Mouse (Mus musculus) neural tube, embryonic 11.5 days (tissue): ENCODE measurements at regions not wholly inside any gene's neighbourhood (a gene's known extent, or its start where the extent isn't known, plus 50 kb on each side); places are given as distances from the start of the nearest gene placed in this dataset.

Experiments used
- ATAC-seq: fragments of 200-750 bp; cut with Nextera tagmentation; 2 replicates; pipeline ENCODE4 v1.8.0; 2017; ENCODE audit warnings: moderate number of reproducible peaks, mild to moderate bottlenecking, moderate TSS enrichment, moderate library complexity; ENCODE audit not compliant: insufficient read depth, low FRiP score, low TSS enrichment
- DNase-seq: peaks from one replicate; pipeline ENCODE4 v3.0.0-alpha.2; 2015; ENCODE audit warnings: low spot score
- H3K27ac ChIP-seq: fragments of 300-500 bp; sonication (generic); 2 replicates; pipeline ENCODE4 v1.5.1; 2014; ENCODE audit warnings: low read depth, mild to moderate bottlenecking, low read length
- H3K27me3 ChIP-seq: fragments of 300-500 bp; sonication (generic); 2 replicates; pipeline ENCODE4 v1.6.1; 2014; ENCODE audit warnings: mild to moderate bottlenecking, low read length, mixed read lengths; ENCODE audit not compliant: control insufficient read depth, insufficient read depth
- H3K36me3 ChIP-seq: fragments of 300-500 bp; sonication (generic); 2 replicates; pipeline ENCODE4 v1.6.1; 2014; ENCODE audit warnings: mild to moderate bottlenecking, low read length, moderate library complexity, mixed read lengths; ENCODE audit not compliant: control insufficient read depth, insufficient read depth
- H3K4me1 ChIP-seq: fragments of 300-500 bp; sonication (generic); 2 replicates; pipeline ENCODE4 v1.6.1; 2014; ENCODE audit warnings: low read length, mixed read lengths; ENCODE audit not compliant: control insufficient read depth, insufficient read depth
- H3K4me2 ChIP-seq: fragments of 300-500 bp; sonication (generic); 2 replicates; pipeline ENCODE4 v1.6.1; 2014; ENCODE audit warnings: low read depth, mild to moderate bottlenecking, moderate library complexity
- H3K4me3 ChIP-seq: fragments of 300-500 bp; sonication (generic); 2 replicates; pipeline ENCODE4 v1.5.1; 2014; ENCODE audit warnings: low read depth, low read length
- H3K9ac ChIP-seq: fragments of 300-500 bp; sonication (generic); 2 replicates; pipeline ENCODE4 v1.6.1; 2014; ENCODE audit warnings: mild to moderate bottlenecking, low read length
- H3K9me3 ChIP-seq: fragments of 300-500 bp; sonication (generic); 2 replicates; pipeline ENCODE4 v1.6.1; 2016; ENCODE audit warnings: low read length; ENCODE audit not compliant: control insufficient read depth
- WGBS: fragments of 180-500 bp; shearing (Covaris S2); extraction: QIAGEN DNeasy Blood & Tissue Kit; methylation state at CpG from one replicate; pipeline ENCODE4 v1.1.7; 2014; 5-methylcytosine and 5-hydroxymethylcytosine counted together

GRCm38 (mm10) chr6:67159726-67160523, 78.1 kb upstream of the Serbp1 start:
- no peaks in the 10 kb centered on the region for H3K36me3 ChIP-seq
- H3K27ac ChIP-seq: no peak overlapping the region
- no peaks in the 10 kb centered on the region for H3K9me3 ChIP-seq
- no peaks in the 10 kb centered on the region for H3K27me3 ChIP-seq
- ATAC-seq: no peak
- H3K4me2 ChIP-seq: no peak overlapping the region
- no peaks in the 10 kb centered on the region for H3K4me1 ChIP-seq
- no peak for DNase-seq
- 74% methylated on average over 5 of the region's 5 CpGs for WGBS
- no peak overlapping the region for H3K9ac ChIP-seq
- no peak overlapping the region for H3K4me3 ChIP-seq

- ATAC-seq: no peak
- Histone ChIP-seq H3K27me3 (no peaks in the 10 kb centered on the region), H3K4me1 (no peaks in the 10 kb centered on the region), H3K9ac (no peak overlapping the region), H3K36me3 (no peaks in the 10 kb centered on the region), H3K9me3 (no peaks in the 10 kb centered on the region), H3K4me3 (no peak overlapping the region), H3K27ac (no peak overlapping the region), H3K4me2 (no peak overlapping the region)
- WGBS: 22% methylated on average over 2 of the region's 2 CpGs
- DNase-seq: no peak
Observed at GRCm38 (mm10) chr6:67159224-67159623, 78.8 kb upstream of the Serbp1 start.

GRCm38 (mm10) chr6:67158765-67159164, 79.2 kb upstream of the Serbp1 start:
- WGBS: 6% methylated on average over 10 of the region's 10 CpGs

GRCm38 (mm10) chr6:67152845-67153468, 85.0 kb upstream of the Serbp1 start:
- no peak for ATAC-seq
- no peak for DNase-seq
- H3K9me3 ChIP-seq: no peaks in the 10 kb centered on the region
- no peak overlapping the region for H3K4me3 ChIP-seq
- H3K4me1 ChIP-seq: no peaks in the 10 kb centered on the region
- H3K9ac ChIP-seq: no peak overlapping the region
- no peak overlapping the region for H3K27ac ChIP-seq
- no peaks in the 10 kb centered on the region for H3K27me3 ChIP-seq
- H3K36me3 ChIP-seq: no peaks in the 10 kb centered on the region
- 77% methylated on average over 3 of the region's 3 CpGs for WGBS
- H3K4me2 ChIP-seq: no peak overlapping the region

More at GRCm38 (mm10) chr6:67158765-67159164, 79.2 kb upstream of the Serbp1 start:
- Histone ChIP-seq H3K27me3 (no peaks in the 10 kb centered on the region), H3K4me3 (no peak overlapping the region), H3K9me3 (no peaks in the 10 kb centered on the region), H3K4me2 (no peak overlapping the region), H3K27ac (no peak overlapping the region), H3K4me1 (no peaks in the 10 kb centered on the region), H3K9ac (no peak overlapping the region), H3K36me3 (no peaks in the 10 kb centered on the region)
- DNase-seq: peak; percentile 87
- ATAC-seq: peak; percentile 84

GRCm38 (mm10) chr6:67151515-67151914, 86.5 kb upstream of the Serbp1 start:
- Histone ChIP-seq H3K9me3 (no peaks in the 10 kb centered on the region), H3K4me2 (no peak overlapping the region), H3K36me3 (no peaks in the 10 kb centered on the region), H3K27ac (no peak overlapping the region), H3K4me3 (no peak overlapping the region), H3K4me1 (no peaks in the 10 kb centered on the region), H3K27me3 (no peaks in the 10 kb centered on the region), H3K9ac (no peak overlapping the region)
- ATAC-seq (no peak), DNase-seq (no peak)
- WGBS: 95% methylated on average over 2 of the region's 2 CpGs

GRCm38 (mm10) chr6:67149425-67149824, 88.6 kb upstream of the Serbp1 start:
- DNase-seq (no peak), ATAC-seq (no peak)
- Histone ChIP-seq H3K27ac (no peak overlapping the region), H3K36me3 (no peaks in the 10 kb centered on the region), H3K4me1 (no peaks in the 10 kb centered on the region), H3K9me3 (no peaks in the 10 kb centered on the region), H3K4me2 (no peak overlapping the region), H3K9ac (no peak overlapping the region), H3K4me3 (no peak overlapping the region), H3K27me3 (no peaks in the 10 kb centered on the region)
- WGBS: 88% methylated on average over 2 of the region's 2 CpGs

GRCm38 (mm10) chr6:67146708-67147107, 91.3 kb upstream of the Serbp1 start:
- no peak overlapping the region for H3K4me2 ChIP-seq
- no peaks in the 10 kb centered on the region for H3K9me3 ChIP-seq
- H3K36me3 ChIP-seq: no peaks in the 10 kb centered on the region
- 25% methylated on average over 4 of the region's 4 CpGs for WGBS
- ATAC-seq (no peak), DNase-seq (no peak)
- no peaks in the 10 kb centered on the region for H3K27me3 ChIP-seq
- no peak overlapping the region for H3K9ac ChIP-seq
- H3K27ac ChIP-seq: no peak overlapping the region
- no peaks in the 10 kb centered on the region for H3K4me1 ChIP-seq
- no peak overlapping the region for H3K4me3 ChIP-seq

- H3K4me2 ChIP-seq: no peak overlapping the region
- no peak for DNase-seq
- no peaks in the 10 kb centered on the region for H3K36me3 ChIP-seq
- no peak overlapping the region for H3K4me3 ChIP-seq
- H3K9ac ChIP-seq: no peak overlapping the region
- WGBS: 45% methylated on average over 5 of the region's 5 CpGs
- no peaks in the 10 kb centered on the region for H3K9me3 ChIP-seq
- no peak for ATAC-seq
- H3K27me3 ChIP-seq: no peaks in the 10 kb centered on the region
- no peaks in the 10 kb centered on the region for H3K4me1 ChIP-seq
- no peak overlapping the region for H3K27ac ChIP-seq
Observed at GRCm38 (mm10) chr6:67145969-67146368, 92.0 kb upstream of the Serbp1 start.
